Mouse (Mus musculus): ENCODE measurements around the gene Mef2a. TPM values are rescaled to one million over a fixed set of nuclear protein-coding genes. Genes with fewer than 3 reads are reported as not detected.
A peak's percentile ranks its signal among the peaks of the same experiment; 100 is the strongest.

The Mef2a gene
- polyA plus RNA-seq, 1 experiment from 2014 or later = 23.7 TPM

- H3K4me2 ChIP-seq (ENCODE audit: low read depth, low read length) = no peak overlapping the region
- H3K27ac ChIP-seq (ENCODE audit: low read length) = no peak overlapping the region
- no peak overlapping the region for H3K4me3 ChIP-seq (ENCODE audit: low read length)
- H3K9ac ChIP-seq (ENCODE audit: low read depth, low read length) = no peak overlapping the region
- no peaks in the 10 kb centered on the region for H3K9me3 ChIP-seq (ENCODE audit: control insufficient read depth, low read length)
- no peaks in the 10 kb centered on the region for H3K27me3 ChIP-seq (replicated peaks; ENCODE audit: control insufficient read depth, insufficient read depth, low read length)
- H3K4me1 ChIP-seq (ENCODE audit: control insufficient read depth, insufficient read depth, low read length) = no peaks in the 10 kb centered on the region
- ATAC-seq = no peak
- no peaks in the 10 kb centered on the region for H3K36me3 ChIP-seq (ENCODE audit: control insufficient read depth, insufficient read depth, low read length)
- 70% methylated on average over 7 of the region's 7 CpGs for WGBS
These were observed 29.7 kb upstream of the Mef2a start for GRCm38 (mm10) chr7:67402353-67402752.

- H3K36me3 ChIP-seq (ENCODE audit: control insufficient read depth, insufficient read depth, low read length) = no peaks in the 10 kb centered on the region
These were observed 28.7 kb upstream of the Mef2a start for GRCm38 (mm10) chr7:67401379-67401778.

DNA sequence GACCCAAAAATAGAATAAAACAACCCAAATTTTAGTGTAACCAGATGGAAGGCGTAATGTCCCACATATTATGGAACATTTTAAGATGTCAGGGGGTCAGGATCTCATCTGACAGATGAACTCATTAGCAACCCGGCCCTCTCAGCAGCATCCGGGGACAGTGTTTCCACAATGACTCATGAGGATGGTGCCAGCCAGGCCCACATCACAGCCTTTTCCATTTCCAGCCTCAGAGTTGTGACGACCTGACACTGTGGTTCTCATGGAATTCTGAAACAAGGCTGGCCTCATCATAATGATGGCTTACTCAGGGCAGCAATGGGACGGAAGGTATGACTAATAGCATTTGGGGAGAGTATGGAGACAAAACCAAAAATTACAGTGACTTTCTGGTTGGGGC is 18.1 kb upstream of the Mef2a start:
- no peak overlapping the region for H3K27ac ChIP-seq (ENCODE audit: low read length)
- no peak overlapping the region for H3K4me3 ChIP-seq (ENCODE audit: low read length)
- no peaks in the 10 kb centered on the region for H3K27me3 ChIP-seq (replicated peaks; ENCODE audit: control insufficient read depth, insufficient read depth, low read length)
- H3K9me3 ChIP-seq (ENCODE audit: control insufficient read depth, low read length) = no peaks in the 10 kb centered on the region
- H3K4me1 ChIP-seq (ENCODE audit: control insufficient read depth, insufficient read depth, low read length) = no peaks in the 10 kb centered on the region
- no peak for ATAC-seq
- H3K4me2 ChIP-seq (ENCODE audit: low read depth, low read length) = no peak overlapping the region
- H3K9ac ChIP-seq (ENCODE audit: low read depth, low read length) = no peak overlapping the region
- no peaks in the 10 kb centered on the region for H3K36me3 ChIP-seq (ENCODE audit: control insufficient read depth, insufficient read depth, low read length)
- 63% methylated on average over 5 of the region's 5 CpGs for WGBS

More at GRCm38 (mm10) chr7:67401379-67401778, 28.7 kb upstream of the Mef2a start:
- H3K4me3 ChIP-seq (ENCODE audit: low read length) = no peak overlapping the region
- no peak for ATAC-seq
- H3K9me3 ChIP-seq (ENCODE audit: control insufficient read depth, low read length) = no peaks in the 10 kb centered on the region
- H3K9ac ChIP-seq (ENCODE audit: low read depth, low read length) = no peak overlapping the region
- WGBS = 57% methylated on average over 5 of the region's 5 CpGs
- no peak overlapping the region for H3K4me2 ChIP-seq (ENCODE audit: low read depth, low read length)
- H3K27me3 ChIP-seq (replicated peaks; ENCODE audit: control insufficient read depth, insufficient read depth, low read length) = no peaks in the 10 kb centered on the region
- no peaks in the 10 kb centered on the region for H3K4me1 ChIP-seq (ENCODE audit: control insufficient read depth, insufficient read depth, low read length)
- H3K27ac ChIP-seq (ENCODE audit: low read length) = no peak overlapping the region

GRCm38 (mm10) chr7:67390095-67390494 is 17.4 kb upstream of the Mef2a start:
- Histone ChIP-seq H3K9ac (ENCODE audit: low read depth, low read length) (no peak overlapping the region), H3K4me3 (ENCODE audit: low read length) (no peak overlapping the region), H3K27me3 (replicated peaks; ENCODE audit: control insufficient read depth, insufficient read depth, low read length) (no peaks in the 10 kb centered on the region), H3K4me1 (ENCODE audit: control insufficient read depth, insufficient read depth, low read length) (no peaks in the 10 kb centered on the region), H3K36me3 (ENCODE audit: control insufficient read depth, insufficient read depth, low read length) (no peaks in the 10 kb centered on the region), H3K27ac (ENCODE audit: low read length) (no peak overlapping the region), H3K4me2 (ENCODE audit: low read depth, low read length) (no peak overlapping the region), H3K9me3 (ENCODE audit: control insufficient read depth, low read length) (no peaks in the 10 kb centered on the region)
- ATAC-seq = no peak
- 74% methylated on average over 7 of the region's 7 CpGs for WGBS

DNA sequence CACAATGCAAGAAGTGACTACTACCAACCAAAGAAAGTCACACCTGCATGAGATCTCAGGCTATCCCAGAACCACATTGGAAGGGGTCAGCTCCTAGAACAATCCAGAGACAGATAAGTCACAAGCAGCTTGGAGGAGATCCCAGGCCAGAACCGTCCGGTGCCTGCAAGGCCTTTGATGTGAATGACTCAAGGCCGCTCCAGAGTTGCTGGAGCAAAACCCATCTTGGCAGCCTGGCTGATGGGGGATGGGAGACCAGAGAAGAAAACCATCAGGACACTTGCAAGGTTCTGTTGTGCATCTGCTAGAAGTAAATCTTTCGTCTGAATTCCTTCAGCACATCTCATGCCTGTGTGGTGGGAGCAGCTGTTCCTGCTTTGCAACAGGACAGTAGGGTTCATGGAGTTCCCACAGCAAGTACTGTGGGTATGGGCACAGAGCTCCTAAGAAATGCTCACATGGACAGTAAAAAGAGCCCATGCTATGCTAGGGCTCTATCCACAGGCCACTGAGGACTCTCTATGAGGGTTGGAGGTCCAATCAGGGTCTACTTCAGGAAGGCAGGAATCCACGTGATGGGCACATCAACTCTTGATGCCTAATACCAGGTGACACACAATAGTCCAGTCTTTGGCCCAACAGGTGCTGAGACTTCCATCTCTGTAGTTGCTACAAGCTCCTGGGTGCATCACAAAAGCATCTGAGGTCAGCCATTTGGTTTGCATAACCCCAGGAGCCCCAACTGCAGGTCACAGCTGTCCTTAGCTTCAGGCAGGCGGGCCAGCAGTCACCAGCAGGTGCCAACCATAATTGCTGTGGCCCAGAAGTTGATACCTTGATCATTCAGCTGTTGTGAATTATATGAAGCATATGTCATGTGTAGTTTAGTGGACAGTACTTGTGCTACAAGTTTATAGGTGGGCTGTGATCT is 12.5 kb upstream of the Mef2a start:
- Histone ChIP-seq H3K4me1 (ENCODE audit: control insufficient read depth, insufficient read depth, low read length) (no peaks in the 10 kb centered on the region), H3K27me3 (replicated peaks; ENCODE audit: control insufficient read depth, insufficient read depth, low read length) (no peaks in the 10 kb centered on the region), H3K9ac (ENCODE audit: low read depth, low read length) (no peak overlapping the region), H3K9me3 (ENCODE audit: control insufficient read depth, low read length) (no peaks in the 10 kb centered on the region), H3K27ac (ENCODE audit: low read length) (no peak overlapping the region), H3K4me3 (ENCODE audit: low read length) (no peak overlapping the region), H3K4me2 (ENCODE audit: low read depth, low read length) (no peak overlapping the region), H3K36me3 (ENCODE audit: control insufficient read depth, insufficient read depth, low read length) (no peaks in the 10 kb centered on the region)
- no peak for ATAC-seq
- 68% methylated on average over 6 of the region's 6 CpGs for WGBS

- 81% methylated on average over 6 of the region's 6 CpGs for WGBS
- ATAC-seq = no peak
- Histone ChIP-seq H3K27me3 (replicated peaks; ENCODE audit: control insufficient read depth, insufficient read depth, low read length) (no peaks in the 10 kb centered on the region), H3K4me3 (ENCODE audit: low read length) (no peak overlapping the region), H3K9ac (ENCODE audit: low read depth, low read length) (no peak overlapping the region), H3K27ac (ENCODE audit: low read length) (no peak overlapping the region), H3K4me2 (ENCODE audit: low read depth, low read length) (no peak overlapping the region), H3K36me3 (ENCODE audit: control insufficient read depth, insufficient read depth, low read length) (no peaks in the 10 kb centered on the region), H3K9me3 (ENCODE audit: control insufficient read depth, low read length) (no peaks in the 10 kb centered on the region), H3K4me1 (ENCODE audit: control insufficient read depth, insufficient read depth, low read length) (no peaks in the 10 kb centered on the region)
These were observed 7.8 kb upstream of the Mef2a start for GRCm38 (mm10) chr7:67380174-67381129.

GRCm38 (mm10) chr7:67376796-67377195 is 4.1 kb upstream of the Mef2a start:
- ATAC-seq = no peak
- Histone ChIP-seq H3K4me1 (ENCODE audit: control insufficient read depth, insufficient read depth, low read length) (peaks cover 6% of the 10 kb centered on the region), H3K4me3 (ENCODE audit: low read length) (no peak overlapping the region), H3K9ac (ENCODE audit: low read depth, low read length) (no peak overlapping the region), H3K27me3 (replicated peaks; ENCODE audit: control insufficient read depth, insufficient read depth, low read length) (no peaks in the 10 kb centered on the region), H3K36me3 (ENCODE audit: control insufficient read depth, insufficient read depth, low read length) (no peaks in the 10 kb centered on the region), H3K27ac (ENCODE audit: low read length) (no peak overlapping the region), H3K4me2 (ENCODE audit: low read depth, low read length) (no peak overlapping the region), H3K9me3 (ENCODE audit: control insufficient read depth, low read length) (no peaks in the 10 kb centered on the region)
- WGBS = 90% methylated on average over 6 of the region's 6 CpGs

GRCm38 (mm10) chr7:67373975-67374374 is 1.3 kb upstream of the Mef2a start:
- 60% methylated on average over 5 of the region's 5 CpGs for WGBS
- no peak overlapping the region for H3K4me2 ChIP-seq (ENCODE audit: low read depth, low read length)

DNA sequence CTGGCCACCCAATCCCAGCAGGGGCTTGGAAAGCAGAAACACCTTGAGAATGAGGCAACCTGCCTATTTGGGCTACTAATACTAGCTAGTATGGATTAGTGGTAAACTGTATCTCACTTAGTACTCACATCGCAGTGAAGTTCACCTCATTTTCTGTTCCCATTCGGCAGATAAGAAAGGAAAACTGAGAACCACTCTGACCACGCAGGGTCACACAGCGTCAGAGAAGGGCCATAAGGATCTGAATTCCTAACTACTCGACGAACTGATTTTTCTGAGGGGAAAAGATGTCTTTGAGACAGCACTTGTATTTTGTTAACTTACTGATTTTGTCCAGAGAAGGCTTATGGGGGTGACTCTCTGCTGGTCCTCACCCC is 914 bp upstream of the Mef2a start:
- H3K27ac ChIP-seq (ENCODE audit: low read length) = peak overlapping the region; percentile 92
- WGBS = 32% methylated on average over 6 of the region's 6 CpGs
- no peaks in the 10 kb centered on the region for H3K36me3 ChIP-seq (ENCODE audit: control insufficient read depth, insufficient read depth, low read length)
- H3K9me3 ChIP-seq (ENCODE audit: control insufficient read depth, low read length) = no peaks in the 10 kb centered on the region
- ATAC-seq = no peak
- peak overlapping the region; percentile 98 for H3K9ac ChIP-seq (ENCODE audit: low read depth, low read length)
- peak overlapping the region; percentile 96 for H3K4me3 ChIP-seq (ENCODE audit: low read length)
- peaks cover 8% of the 10 kb centered on the region for H3K4me1 ChIP-seq (ENCODE audit: control insufficient read depth, insufficient read depth, low read length)
- no peaks in the 10 kb centered on the region for H3K27me3 ChIP-seq (replicated peaks; ENCODE audit: control insufficient read depth, insufficient read depth, low read length)
- H3K4me2 ChIP-seq (ENCODE audit: low read depth, low read length) = peak overlapping the region; percentile 91

More at GRCm38 (mm10) chr7:67373975-67374374, 1.3 kb upstream of the Mef2a start:
- ATAC-seq = no peak
- Histone ChIP-seq H3K4me1 (ENCODE audit: control insufficient read depth, insufficient read depth, low read length) (peaks cover 6% of the 10 kb centered on the region), H3K4me3 (ENCODE audit: low read length) (peak overlapping the region; percentile 96; the same call in 1 of the 2 replicates), H3K27me3 (replicated peaks; ENCODE audit: control insufficient read depth, insufficient read depth, low read length) (no peaks in the 10 kb centered on the region), H3K36me3 (ENCODE audit: control insufficient read depth, insufficient read depth, low read length) (no peaks in the 10 kb centered on the region), H3K9me3 (ENCODE audit: control insufficient read depth, low read length) (no peaks in the 10 kb centered on the region), H3K27ac (ENCODE audit: low read length) (peak overlapping the region; percentile 92), H3K9ac (ENCODE audit: low read depth, low read length) (peak overlapping the region; percentile 98; the same call in 1 of the 2 replicates)

Measured in intestine, embryonic 16.5 days (tissue).